Mouse (Mus musculus) lung, postnatal 0 days (tissue): ENCODE results near the gene Rmnd5b. TPM values are rescaled to one million over a fixed set of nuclear protein-coding genes. Genes with fewer than 3 reads are reported as not detected.
"Not testable (repeated sequence)": the region's sequence is repeated elsewhere in the genome, so short reads cannot be mapped to it uniquely, and the experiment has no call there.

ENCODE experiments used
- ATAC-seq: fragments of 200-750 bp; cut with Nextera tagmentation; 2 replicates; pipeline ENCODE4 v1.8.0; 2017; ENCODE audit warnings: moderate library complexity
- DNase-seq: peaks from one replicate; pipeline ENCODE4 v3.0.0-alpha.2; 2016; ENCODE audit warnings: low spot score
- H3K27ac ChIP-seq: fragments of 300-500 bp; sonication (generic); 2 replicates; pipeline ENCODE4 v1.5.1; 2014; ENCODE audit warnings: antibody characterized with exemption, mild to moderate bottlenecking, low read length, mixed read lengths
- H3K27me3 ChIP-seq: fragments of 300-500 bp; sonication (generic); replicated peaks from 2 replicates; pipeline ENCODE4 v1.6.1; 2014; ENCODE audit warnings: low read length, mixed read lengths; ENCODE audit not compliant: insufficient read depth
- H3K36me3 ChIP-seq: fragments of 300-500 bp; sonication (generic); 2 replicates; pipeline ENCODE4 v1.6.1; 2014; ENCODE audit warnings: low read length, mixed read lengths; ENCODE audit not compliant: insufficient read depth
- H3K4me1 ChIP-seq: fragments of 300-500 bp; sonication (generic); 2 replicates; pipeline ENCODE4 v1.6.1; 2014; ENCODE audit warnings: antibody characterized with exemption, low read depth, low read length, mixed read lengths; ENCODE audit not compliant: insufficient read depth
- H3K4me2 ChIP-seq: fragments of 300-500 bp; sonication (generic); replicated peaks from 2 replicates; pipeline ENCODE4 v1.6.1; 2014; ENCODE audit warnings: low read depth, mild to moderate bottlenecking, low read length, moderate library complexity, mixed read lengths
- H3K4me3 ChIP-seq: fragments of 300-500 bp; sonication (generic); 2 replicates; pipeline ENCODE4 v1.5.1; 2014; ENCODE audit warnings: low read depth, low read length
- H3K9ac ChIP-seq: fragments of 300-500 bp; sonication (generic); replicated peaks from 2 replicates; pipeline ENCODE4 v1.6.1; 2014; ENCODE audit warnings: low read depth, mild to moderate bottlenecking
- H3K9me3 ChIP-seq: fragments of 300-500 bp; sonication (generic); 2 replicates; pipeline ENCODE4 v1.6.1; 2016; ENCODE audit warnings: low read length, mixed read lengths
- CTCF ChIP-seq: IDR thresholded peaks from 2 replicates; pipeline ENCODE4 v1.5.1; 2016; ENCODE audit warnings: antibody characterized with exemption, mild to moderate bottlenecking
- EP300 ChIP-seq: IDR thresholded peaks from 2 replicates; pipeline ENCODE4 v1.6.1; 2016; ENCODE audit warnings: antibody characterized with exemption, mild to moderate bottlenecking, control low read depth
- WGBS: fragments of 180-500 bp; shearing (Covaris S2); extraction: QIAGEN DNeasy Blood & Tissue Kit; methylation state at CpG from one replicate; pipeline ENCODE4 v1.1.7; 2014; 5-methylcytosine and 5-hydroxymethylcytosine counted together
- polyA plus RNA-seq: library from polyadenylated mRNA; unstranded; fragments of >200 nt; fragmentation: Nextera tagmentation; extraction: Ambion mirVana; gene quantifications from 2 replicates; pipeline ENCODE4 v1.2.1, GENCODE M21; 2015

The Rmnd5b gene
- polyA plus RNA-seq, 1 experiment from 2014 or later: 46.4 TPM

DNA sequence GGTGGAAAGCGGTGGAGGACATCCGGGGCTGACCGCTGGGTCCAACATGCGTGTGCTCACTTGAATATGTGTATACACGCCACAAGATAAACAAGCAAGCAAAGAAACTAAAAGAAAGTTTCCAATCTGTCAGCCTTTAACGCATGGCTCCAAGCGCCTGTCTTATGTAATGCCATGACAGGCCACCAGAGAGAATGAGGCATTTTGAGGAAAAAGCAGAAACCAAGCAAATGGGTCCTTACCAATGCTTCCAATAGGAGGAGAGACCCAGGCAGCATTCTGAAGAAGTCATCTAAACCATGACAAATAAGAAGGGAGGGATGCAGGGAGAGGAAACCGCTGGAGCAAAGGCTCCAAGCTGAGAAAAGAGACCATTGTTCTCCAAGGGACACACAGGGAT lies 21.4 kb downstream of the Rmnd5b start:
- Histone ChIP-seq H3K4me2 (no peak overlapping the region), H3K27me3 (no peaks in the 10 kb centered on the region), H3K36me3 (no peaks in the 10 kb centered on the region), H3K4me3 (no peak overlapping the region), H3K9ac (no peak overlapping the region), H3K27ac (peak overlapping the region; percentile 96), H3K9me3 (no peaks in the 10 kb centered on the region), H3K4me1 (peaks cover 9% of the 10 kb centered on the region; the same call in 1 of the 2 replicates)
- TF ChIP-seq EP300 (no peak), CTCF (no peak; the same call in 1 of the 2 replicates)
- ATAC-seq (no peak), DNase-seq (no peak)
- 69% methylated on average over 8 of the region's 8 CpGs for WGBS

DNA sequence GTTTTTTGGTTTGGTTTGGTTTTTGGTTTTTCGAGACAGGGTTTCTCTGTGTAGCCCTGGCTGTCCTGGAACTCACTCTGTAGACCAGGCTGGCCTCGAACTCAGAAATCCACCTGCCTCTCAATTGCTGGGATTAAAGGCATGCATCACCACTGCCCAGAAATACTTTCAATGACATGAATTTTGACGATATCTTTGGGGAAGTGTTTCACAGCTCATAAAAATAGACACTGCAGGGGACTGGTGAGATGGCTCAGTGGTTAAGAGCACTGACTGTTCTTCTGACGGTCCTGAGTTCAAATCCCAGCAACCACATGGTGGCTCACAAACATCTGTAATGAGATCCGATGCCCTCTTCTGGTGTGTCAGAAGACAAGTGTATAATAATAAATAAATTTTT lies 25.8 kb downstream of the Rmnd5b start:
- not testable (repeated sequence) for H3K27me3 ChIP-seq, H3K4me1 ChIP-seq, H3K9me3 ChIP-seq, H3K27ac ChIP-seq, H3K36me3 ChIP-seq, H3K4me3 ChIP-seq, ATAC-seq, H3K9ac ChIP-seq, DNase-seq, H3K4me2 ChIP-seq
- WGBS: 77% methylated on average over 5 of the region's 5 CpGs

DNA sequence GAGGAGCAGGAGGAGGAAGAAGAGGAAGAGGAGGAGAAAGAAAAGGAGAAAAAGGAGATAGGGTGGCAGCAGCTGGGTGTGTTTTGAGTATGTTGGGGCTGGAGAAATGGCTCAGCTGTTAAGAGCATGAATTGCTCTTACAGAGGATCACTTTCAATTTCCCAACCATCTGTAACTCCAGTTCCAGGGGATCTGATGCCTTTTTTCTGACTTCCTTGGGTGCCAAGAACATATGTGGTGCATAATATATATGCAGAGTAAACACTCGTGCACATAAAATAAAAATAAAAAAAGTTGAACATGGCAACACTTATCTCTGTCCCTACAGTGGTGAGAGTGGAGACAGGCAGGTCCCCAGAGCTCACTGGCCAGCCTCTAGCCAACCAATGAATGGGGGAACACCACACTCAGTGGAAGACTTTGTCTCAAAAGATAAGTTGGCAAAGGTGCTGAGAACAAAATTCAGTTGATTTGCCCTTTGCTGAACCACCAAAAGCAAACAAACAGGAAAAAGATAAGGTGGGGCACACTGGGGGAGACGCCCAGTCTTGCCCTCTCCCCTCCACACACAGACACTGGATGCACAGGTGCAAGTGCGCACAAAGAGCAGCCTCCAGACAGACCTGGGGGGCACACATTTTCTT lies 26.3 kb downstream of the Rmnd5b start:
- Histone ChIP-seq H3K27me3 (no peaks in the 10 kb centered on the region), H3K36me3 (no peaks in the 10 kb centered on the region; the same call in 1 of the 2 replicates), H3K9me3 (no peaks in the 10 kb centered on the region), H3K4me3 (no peak overlapping the region), H3K9ac (no peak overlapping the region), H3K4me2 (no peak overlapping the region), H3K4me1 (peaks cover 2% of the 10 kb centered on the region), H3K27ac (no peak overlapping the region)
- DNase-seq: no peak
- no peak for TF ChIP-seq CTCF
- ATAC-seq: no peak
- 55% methylated on average over 3 of the region's 3 CpGs for WGBS

GRCm38 (mm10) chr11:51607096-51607738 lies 28.5 kb downstream of the Rmnd5b start:
- ATAC-seq: peak; percentile 23
- Histone ChIP-seq H3K4me1 (no peaks in the 10 kb centered on the region; the same call in 1 of the 2 replicates), H3K27me3 (no peaks in the 10 kb centered on the region), H3K4me2 (peak overlapping the region; percentile 68), H3K9ac (peak overlapping the region; percentile 72), H3K9me3 (no peaks in the 10 kb centered on the region), H3K36me3 (peaks cover 12% of the 10 kb centered on the region; the same call in 1 of the 2 replicates), H3K4me3 (peak overlapping the region; percentile 93), H3K27ac (peak overlapping the region; percentile 96)
- TF ChIP-seq EP300: no peak
- TF ChIP-seq CTCF: no peak
- 7% methylated on average over 15 of the region's 15 CpGs for WGBS
- no peak for DNase-seq

- Histone ChIP-seq H3K9ac (peak within 1 kb of the TSS; percentile 88), H3K27ac (peak within 1 kb of the TSS; percentile 96), H3K4me3 (peak within 1 kb of the TSS; percentile 93), H3K36me3 (peaks cover 18% of the 10 kb centered on the region; the same call in 1 of the 2 replicates), H3K4me1 (no peaks in the 10 kb centered on the region; the same call in 1 of the 2 replicates), H3K27me3 (no peaks in the 10 kb centered on the region), H3K9me3 (no peaks in the 10 kb centered on the region), H3K4me2 (peak within 1 kb of the TSS; percentile 68)
- TF ChIP-seq CTCF (no peak), EP300 (peak; percentile 30; the same call in 1 of the 2 replicates)
- ATAC-seq (peak; percentile 92), DNase-seq (peak; percentile 98)
- 2% methylated on average over 78 of the region's 91 CpGs for WGBS
These were observed 29.1 kb downstream of the Rmnd5b start, which contains the start of gene Hnrnpab for GRCm38 (mm10) chr11:51606447-51607095. Gene Hnrnpab, minus strand, starts transcription at chr11:51606847.
